Mouse (Mus musculus) adrenal gland (tissue): ENCODE measurements around the gene Dlg2.

ENCODE experiments used
- intact Hi-C: fragments of 180-260 bp; cut with DNase I; formaldehyde crosslinking; loops from one replicate; pipeline ENCODE4 v1.15.1; 2025

Dlg2 gene

DNA sequence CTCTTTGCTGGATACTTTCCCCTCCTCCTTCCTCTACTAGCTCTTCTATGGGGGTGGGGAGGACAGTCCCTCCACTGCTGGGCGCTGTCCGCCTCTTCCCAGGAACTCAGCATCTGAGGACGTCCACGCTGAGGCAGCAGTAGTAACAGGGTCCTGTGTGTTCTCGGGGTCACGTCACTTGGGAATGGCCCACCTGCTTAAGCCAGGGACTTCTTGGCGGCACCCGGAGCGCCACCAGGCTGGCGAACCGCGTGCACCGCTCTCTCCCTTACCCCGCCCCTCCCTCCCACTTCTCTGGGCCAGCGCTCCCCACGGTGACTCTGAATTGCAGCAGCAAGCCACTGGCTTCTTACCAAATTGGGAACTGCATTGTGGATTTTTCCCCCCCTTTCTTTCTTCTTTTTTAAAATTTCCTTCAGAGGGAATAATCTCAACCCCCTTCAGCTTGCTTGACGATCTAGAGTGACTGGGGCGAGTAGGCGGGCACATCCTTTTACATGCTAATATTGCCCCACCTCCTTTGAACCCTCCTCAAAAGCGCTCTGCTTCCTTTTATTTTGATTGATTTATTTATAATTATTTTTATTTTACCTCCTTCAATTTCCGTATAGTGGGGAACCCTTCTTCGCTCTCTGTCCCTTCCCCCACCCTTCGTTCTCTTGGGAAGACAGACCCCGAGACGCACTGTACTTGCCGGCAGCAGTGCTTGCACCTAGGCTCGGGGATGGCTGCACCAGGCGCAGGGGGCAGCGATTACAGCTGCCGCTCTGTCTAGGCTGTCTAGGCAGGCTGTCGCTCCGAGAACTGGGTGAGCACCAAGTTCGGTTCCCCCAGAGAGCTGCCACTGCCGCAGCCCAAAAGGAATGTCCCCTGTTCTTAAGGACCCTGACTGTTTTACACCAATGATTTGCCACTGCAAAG is 785.8 kb downstream of the Dlg2 start:
- intact Hi-C loops, result no loop called here

DNA sequence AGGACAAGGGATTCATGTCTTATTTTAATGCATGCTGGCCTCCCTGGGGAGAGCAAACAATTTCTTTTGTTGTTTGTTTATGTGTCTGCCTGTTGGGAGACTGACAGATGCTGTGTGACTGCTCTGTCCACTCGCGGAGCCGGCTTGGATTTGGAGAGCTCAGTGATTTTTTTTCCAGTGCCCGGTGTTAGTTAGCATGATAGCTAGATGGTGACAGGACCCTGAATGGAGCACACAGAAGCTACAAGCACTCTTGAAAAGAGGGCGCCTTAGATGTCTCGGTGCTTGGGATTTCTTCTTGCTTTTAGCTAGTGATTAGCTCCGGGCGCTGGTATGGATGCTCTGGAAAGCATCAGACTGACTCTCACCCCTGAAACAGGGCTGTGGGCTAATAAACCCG is 786.5 kb downstream of the Dlg2 start:
- intact Hi-C loops, result no loop called here

DNA sequence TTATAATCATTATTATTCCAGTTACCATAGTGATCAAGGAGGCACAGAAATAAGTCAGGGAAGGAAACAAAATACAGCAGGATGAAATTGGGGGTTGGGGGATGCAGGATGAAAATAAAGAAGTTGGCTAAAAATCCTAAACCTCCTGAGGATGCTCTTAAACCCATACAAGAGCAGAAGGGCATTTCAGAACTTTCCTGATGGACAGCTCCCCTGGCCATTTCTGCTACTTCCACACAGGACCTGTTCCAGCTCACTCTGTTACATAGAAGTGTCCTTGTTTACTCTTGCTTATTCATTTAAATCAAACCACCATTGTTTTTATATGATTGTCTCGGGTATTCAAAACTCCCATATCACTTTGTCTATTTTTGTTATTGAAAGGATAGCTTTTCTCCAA is 791.3 kb downstream of the Dlg2 start:
- intact Hi-C loops, result no loop called here

DNA sequence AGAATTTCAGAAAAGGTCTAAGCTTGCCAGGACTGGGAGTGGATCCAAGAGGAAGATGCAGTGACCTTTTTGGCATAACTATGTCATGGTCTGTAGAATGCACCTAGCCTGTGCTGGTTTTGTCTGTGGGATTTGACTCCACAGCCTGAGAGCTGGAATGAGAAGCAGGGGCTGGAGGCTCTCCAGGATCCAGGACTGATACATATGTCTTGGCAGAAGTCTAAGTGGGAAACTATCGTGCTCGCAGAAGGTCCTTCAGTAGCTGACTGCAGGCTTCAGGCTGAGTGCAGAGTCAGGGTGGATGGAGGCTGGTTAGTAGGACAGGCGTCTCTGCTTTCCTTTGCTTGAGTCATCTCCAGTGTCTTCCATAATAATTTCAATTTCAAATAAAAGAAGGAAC is 807.7 kb downstream of the Dlg2 start:
- intact Hi-C loops, result no loop called here

DNA sequence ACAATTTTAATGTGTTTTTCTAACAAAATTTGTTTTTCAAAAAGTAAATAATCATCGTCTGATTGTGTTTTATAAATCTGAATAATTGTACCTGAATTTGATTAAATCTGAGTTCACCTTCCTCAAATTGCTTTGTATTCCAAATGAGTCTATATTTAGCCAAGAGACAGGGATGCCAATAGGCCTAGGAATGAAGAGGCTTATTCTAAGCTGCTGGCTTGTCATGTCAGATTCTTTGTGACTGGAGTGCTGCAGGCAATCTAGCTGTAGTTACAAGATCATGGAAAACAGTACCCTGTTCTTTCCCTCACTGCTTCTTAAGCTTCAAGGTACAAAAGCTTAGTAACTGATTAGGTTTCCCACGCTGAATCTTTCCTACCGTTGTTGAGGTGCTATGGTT is 811.9 kb downstream of the Dlg2 start:
- intact Hi-C loops, result no loop called here

DNA sequence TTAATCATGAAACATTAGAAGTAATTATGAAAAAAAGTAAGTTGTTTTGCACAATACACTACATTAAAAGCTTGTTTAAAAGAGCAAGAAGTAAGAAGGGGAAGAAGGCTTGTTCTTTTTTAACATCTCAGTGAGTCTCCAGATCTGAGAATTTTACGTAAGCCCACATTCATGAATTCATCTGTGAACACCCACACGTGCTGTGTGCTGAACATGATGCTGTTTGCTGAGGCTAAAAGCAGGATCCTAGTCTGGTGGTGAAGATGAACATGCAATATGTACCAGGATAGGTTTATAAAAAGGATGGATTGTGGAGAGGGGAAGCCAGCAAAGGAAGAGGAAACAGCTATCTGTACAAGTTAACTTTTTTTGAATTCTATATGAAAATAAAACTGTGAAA is 819.7 kb downstream of the Dlg2 start:
- intact Hi-C loops, result no loop called here

DNA sequence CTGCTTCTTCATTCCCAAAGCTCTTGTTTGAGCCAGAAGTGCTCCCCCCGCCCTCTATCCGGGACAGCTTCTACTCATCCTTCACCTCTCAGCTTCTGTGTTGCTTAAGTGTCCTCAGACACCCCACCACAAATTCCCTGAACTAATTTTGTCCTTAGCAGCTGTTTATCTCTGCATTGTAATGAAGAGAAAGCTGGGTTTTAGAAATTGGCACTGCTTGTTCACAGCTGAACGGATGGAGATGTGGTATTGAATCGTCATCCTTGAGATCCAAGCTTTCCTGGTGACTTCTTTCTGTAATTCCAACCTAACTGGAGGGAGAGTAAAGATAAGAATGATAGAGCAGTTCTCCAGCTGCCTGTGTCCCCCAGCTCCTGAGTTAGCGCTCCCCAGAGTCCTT is 834.7 kb downstream of the Dlg2 start:
- intact Hi-C loops, result no loop called here

DNA sequence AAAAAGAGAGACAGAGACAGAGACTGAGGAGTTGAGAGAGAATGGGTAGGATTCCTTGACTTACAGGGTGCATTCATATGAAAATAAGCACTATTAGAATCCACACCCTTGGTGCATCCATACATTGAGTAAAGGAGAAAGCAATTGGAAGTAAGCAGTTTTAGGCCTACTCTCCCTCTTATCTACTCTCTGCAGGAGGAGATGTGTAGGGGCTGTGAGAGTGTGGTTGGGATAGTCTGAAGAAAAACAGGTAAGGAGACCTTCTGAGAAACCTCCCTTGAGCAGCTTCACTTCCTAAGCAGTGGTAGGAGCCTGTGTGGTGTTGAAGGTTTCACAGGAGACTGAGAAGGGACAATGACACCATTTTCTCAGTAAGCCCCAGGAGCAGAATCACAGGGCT is 868.6 kb downstream of the Dlg2 start:
- intact Hi-C loops, result no loop called here

DNA sequence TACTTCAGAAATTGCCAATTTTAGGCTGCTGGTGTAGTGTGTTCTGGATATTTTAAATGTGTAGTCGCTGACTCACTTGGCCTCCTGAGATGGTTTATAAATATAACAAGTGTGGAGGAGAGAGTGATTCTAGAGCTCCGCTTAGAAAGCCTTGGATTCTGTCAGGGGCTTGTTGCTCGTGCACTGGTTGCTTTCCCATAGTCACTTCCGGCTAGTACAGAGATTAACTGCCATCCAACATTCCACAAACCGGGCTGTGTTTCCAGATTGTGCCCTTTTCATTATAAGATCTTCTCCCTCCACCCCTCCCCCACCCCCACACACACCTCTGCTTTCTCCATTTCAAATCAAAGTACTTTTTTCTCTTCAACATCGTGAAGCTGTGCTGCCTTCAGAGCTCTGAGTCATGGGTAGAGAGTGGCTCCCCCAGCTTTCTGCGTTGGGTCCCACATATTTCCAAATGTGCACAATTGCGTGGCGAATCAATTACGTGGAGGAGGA is 893.4 kb downstream of the Dlg2 start:
- intact Hi-C loops, result no loop called here

DNA sequence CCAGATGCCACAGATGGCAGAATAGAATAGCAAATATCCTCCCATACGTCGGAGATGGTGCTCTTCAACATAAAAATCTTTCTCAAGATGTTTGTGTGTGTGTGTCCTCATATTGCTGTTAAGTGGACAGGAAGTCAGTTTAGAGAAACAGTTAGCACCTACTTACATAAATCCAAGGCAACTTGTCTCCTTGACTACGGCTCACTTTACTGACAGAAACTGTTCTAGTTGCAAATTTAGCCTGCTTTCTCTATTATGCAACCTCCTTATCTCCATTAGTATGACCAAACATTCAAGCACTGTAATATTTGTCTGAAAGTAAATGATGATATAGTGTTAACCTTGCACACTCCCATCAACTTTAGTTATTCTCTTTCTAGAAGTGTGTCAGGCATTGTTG is 905.8 kb downstream of the Dlg2 start:
- intact Hi-C loops, result no loop called here

DNA sequence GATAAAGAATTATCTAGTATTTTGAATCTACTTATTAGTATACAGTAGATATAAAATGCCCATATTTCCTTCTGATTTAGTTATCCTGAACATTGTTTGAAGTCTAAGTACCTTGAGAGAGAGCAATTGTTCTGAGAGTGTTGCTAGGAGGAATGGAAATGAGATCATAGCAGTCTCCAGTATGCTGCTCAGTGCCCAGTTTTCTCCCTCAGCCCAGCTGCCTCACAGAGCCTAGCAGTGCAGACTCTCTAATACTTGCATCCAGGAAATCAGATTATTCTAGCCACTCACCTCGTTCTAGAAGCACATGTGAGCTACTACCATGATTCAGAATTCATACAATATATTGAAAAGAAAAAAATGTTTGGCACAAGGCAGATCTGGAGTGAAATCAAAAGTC is 907.4 kb downstream of the Dlg2 start:
- intact Hi-C loops, result no loop called here

DNA sequence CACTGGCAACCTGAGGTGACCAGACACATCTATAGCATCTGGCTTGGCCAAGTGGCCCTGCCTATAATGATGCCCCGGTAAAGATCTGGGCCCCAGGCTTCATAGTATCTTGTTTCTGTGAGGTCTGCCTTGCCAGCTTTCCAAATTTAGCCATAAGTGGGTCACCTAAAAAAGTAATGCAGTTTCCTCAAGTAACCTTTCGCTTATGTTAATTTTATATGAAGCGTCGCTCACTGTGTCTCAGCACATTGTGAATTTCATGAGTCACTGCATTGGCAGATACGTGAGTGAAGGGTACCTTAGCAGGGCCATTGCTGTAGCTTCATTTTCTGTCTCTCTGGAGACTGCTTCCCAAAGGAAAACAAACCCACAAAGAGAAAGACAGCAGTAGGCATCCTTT is 912.8 kb downstream of the Dlg2 start:
- intact Hi-C loops, result no loop called here

DNA sequence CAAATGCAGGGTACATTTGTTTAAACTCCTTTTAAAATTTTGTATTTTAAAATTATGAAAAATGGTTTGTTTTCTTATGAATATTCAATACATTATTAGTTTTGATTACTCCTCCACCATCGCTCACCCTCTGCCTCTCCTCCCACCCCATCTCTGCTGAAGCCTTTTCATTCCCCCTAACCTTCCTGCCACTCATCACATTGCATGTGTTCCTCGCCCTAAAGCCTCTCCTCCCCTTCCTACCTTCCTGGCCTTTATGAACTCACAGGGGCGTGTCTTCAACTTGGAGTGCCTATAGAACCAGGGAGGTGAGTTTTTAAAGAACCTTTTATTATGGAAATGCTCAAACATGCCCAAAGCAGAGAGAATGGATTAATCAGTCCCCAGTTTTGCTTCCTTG is 921.4 kb downstream of the Dlg2 start:
- intact Hi-C loops, result no loop called here

DNA sequence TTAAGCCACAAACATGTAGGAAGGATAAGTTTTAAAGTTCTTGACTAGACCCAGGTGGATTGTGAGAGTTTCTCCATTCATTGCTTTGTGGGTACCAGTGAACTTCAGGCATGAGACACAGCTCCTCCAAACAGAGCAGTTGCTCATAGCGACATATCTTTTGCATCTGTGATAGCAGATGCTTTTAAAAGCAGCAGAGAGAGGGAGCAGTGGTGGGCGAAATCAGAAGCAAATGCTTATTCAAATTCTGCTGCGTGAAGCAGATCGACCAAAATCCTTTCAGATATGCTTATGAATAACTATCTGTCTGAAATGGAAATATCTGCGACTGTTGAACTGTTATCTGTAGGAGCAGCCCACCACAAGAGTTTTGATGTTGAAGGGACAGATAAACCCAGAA is 935.6 kb downstream of the Dlg2 start:
- intact Hi-C loops, result no loop called here

DNA sequence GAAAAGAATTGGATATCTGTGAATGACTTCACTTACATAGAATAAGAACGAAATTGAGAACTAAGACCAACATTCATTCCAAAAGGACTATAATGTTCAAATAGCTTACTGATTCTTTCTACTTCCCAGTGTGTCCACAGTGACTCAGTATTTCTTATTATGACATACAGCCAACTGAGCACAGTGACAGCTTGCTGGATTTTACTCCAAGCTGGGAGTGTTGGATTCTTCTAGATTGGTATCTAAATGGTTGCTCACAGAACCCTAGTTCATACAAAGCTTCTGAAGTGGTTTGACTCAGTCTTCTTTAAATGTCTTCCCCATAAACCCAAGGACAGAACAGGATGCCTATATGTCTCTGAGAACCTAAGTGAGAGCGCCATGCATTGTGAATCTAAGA is 937.7 kb downstream of the Dlg2 start:
- intact Hi-C loops, result no loop called here

DNA sequence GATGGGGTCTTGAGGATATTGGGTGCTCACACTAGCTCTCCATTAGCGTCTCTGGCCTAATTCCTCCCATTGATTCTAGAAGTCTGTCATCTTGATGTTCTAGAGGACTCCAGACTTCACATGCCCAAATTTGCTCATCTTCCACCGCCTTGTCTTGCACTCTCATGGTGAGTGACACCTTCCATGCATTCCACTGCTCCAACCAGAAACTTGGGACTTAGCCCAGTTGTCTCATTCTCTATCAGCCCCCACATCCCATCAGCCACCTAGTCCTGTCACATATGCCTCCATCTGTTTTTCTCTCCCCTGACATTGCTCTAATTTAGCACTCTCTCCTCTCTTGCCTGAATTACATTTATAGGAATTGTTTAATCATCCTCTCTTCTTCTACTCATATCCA is 938.3 kb downstream of the Dlg2 start:
- intact Hi-C loops, result no loop called here

DNA sequence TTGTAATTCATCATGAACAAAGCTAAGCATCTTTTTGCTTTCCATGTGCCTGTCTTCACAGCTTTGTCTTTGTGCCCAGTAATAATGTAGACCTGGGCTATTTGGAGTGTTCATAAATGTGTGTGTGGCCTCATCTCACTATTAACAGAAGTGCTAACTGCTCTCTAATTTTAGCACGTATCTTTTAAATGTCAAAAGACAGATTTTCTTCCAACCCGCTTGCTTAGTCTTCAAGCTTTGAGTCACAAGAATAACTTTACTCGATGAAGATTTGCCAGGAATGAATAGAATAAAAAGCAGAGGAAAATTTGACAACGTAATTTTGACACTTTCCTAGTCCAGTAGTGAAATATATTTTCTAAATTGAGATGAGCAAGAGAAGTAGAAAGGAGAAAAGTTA is 943.7 kb downstream of the Dlg2 start:
- intact Hi-C loops, result no loop called here

DNA sequence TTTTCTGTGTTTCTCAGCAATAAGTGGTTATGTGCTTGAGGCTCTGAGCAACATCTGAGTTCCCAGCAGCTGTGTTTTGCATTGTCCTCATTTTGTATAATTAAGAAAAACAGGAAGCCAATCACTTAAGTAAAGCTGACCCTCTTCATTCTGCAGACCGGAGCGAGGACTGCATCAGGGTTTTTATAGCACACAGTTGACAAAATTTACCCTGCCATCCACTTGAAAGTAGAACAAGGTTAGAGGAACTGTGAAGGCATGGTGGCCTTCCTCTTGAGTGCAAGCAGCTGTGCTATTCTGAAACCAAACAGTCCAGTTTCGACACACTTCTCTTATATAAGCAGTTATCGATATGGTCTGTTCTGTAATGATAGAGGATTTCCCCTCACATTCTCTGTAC is 947.3 kb downstream of the Dlg2 start:
- intact Hi-C loops, result no loop called here

DNA sequence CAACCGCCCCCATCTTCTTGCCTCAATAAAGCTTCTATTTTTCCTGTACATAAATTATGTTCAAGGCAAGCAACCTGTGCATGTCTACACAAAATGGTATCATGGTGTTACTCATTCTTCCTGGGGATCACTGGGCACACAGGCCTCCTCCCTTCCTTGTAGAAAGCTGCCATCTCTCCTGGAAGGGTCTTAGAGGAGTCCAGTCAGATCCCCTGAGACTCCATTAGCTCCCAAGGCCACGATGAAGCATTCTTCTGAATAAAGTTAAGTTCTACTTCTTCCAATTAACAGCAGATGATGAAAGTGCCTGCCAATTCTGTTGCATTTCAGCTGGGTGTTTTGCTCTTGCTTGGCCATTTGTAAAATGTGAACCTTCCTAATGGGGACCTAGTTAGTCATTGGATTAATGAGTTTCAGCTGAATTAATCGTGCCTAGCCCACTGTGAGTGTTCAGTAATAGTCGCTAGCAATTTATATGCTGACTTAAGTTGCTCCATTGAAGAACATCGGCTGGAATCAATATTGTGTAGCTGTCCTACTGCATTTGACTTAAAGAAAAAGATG is 953.3 kb downstream of the Dlg2 start:
- intact Hi-C loops, result loop anchor here (10.0 kb wide), 2 partner anchors 205 to 915 kb away; no protein-coding TSS in a partner anchor

DNA sequence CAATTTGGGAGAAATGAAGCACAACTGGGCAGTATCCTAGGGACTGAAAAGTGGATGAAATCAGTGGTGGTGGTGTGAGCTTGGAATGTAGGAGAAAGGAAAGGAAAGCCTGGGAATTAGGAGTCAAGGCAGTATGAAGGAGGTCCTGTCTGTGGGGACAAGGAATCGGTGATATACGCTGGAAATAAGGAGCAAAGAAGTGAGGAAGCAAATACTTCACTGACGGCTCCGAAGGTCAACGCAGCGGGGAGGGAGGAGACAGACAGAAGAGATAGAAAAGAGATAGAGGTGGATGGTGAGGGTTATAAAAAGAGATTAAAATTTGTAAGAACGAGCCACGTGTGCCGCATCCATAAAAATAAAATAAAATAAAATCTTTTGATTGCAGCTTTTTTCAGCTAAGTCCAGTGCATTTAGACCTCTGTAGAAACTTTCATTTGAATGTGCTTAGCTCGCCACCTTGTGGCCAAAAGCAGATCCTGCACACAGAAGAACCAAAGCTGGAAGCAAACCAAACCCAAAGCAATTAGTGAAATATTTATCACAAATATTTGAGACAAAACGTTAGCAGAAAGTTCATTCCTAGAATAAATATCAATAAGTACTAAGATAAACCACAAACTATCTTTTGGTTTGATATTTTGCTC is 955.2 kb downstream of the Dlg2 start:
- intact Hi-C loops, result loop anchor here (10.0 kb wide), 2 partner anchors 207 to 917 kb away; no protein-coding TSS in a partner anchor

DNA sequence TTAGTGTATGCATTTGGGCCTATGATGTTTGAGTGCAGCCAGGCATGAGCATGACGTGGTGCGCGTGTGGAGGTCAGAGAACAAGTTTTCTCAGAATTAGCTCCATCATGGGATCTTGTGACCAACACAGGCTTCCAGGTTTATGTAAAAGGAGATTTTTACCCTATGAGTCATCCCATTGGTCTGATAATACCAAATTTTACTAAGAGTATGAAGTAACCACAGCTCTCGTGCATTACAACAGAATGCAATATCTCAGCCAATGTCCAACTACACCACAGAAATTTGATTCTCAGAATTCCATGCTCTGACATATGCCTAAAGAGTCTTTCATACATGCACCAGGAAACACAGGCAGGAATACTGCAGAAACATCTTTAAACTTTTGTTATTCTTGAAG is 956.1 kb downstream of the Dlg2 start:
- intact Hi-C loops, result loop anchor here (10.0 kb wide), 2 partner anchors 208 to 918 kb away; no protein-coding TSS in a partner anchor

DNA sequence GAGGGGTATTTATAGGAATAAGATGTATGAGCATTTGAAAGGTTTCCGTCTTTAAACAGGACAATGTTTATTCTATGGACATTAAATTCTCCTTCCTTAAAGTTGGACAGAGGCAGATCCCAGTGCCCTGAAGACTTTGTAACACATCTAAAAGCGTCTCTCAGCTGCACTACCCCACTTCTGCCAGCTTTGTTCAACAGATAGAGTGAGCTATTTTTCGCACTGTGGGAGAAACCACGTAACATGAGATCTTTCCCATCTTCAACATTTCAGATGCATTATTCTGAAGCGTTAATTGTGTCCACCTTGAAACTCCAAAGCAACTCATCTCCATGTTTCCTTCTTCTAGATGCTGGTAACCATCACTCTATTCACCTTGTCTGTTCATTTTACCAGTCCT is 958.3 kb downstream of the Dlg2 start:
- intact Hi-C loops, result loop anchor here (10.0 kb wide), 2 partner anchors 210 to 920 kb away; no protein-coding TSS in a partner anchor
